Mouse (Mus musculus) CD4-positive, CD25-positive, alpha-beta regulatory T cell, adult 2 months (primary cell): ENCODE results near the gene Hsdl2.
"Not testable (repeated sequence)": the region's sequence is repeated elsewhere in the genome, so short reads cannot be mapped to it uniquely, and the experiment has no call there.

Source experiments
- DNase-seq: peaks from one replicate; pipeline ENCODE4 v3.0.0-alpha.2; 2012; ENCODE audit warnings: low read depth, low spot score

Gene Hsdl2

GRCm38 (mm10) chr4:59581314-59582185 lies at the start of gene Hsdl2:
Gene Hsdl2, plus strand, starts transcription at chr4:59581563.
- DNase-seq: peak; percentile 100

- no peak for DNase-seq
Measured at GRCm38 (mm10) chr4:59533268-59533667, 48.1 kb upstream of the Hsdl2 start.

- no peak for DNase-seq
Measured at GRCm38 (mm10) chr4:59535624-59536023, 45.7 kb upstream of the Hsdl2 start.

- DNase-seq: no peak
Measured at GRCm38 (mm10) chr4:59536281-59536680, 45.1 kb upstream of the Hsdl2 start.

- DNase-seq: peak; percentile 33
Measured at GRCm38 (mm10) chr4:59543006-59543405, 38.4 kb upstream of the Hsdl2 start.

GRCm38 (mm10) chr4:59544654-59545053 lies 36.7 kb upstream of the Hsdl2 start:
- peak; percentile 14 for DNase-seq

- peak; percentile 62 for DNase-seq
Measured at GRCm38 (mm10) chr4:59546285-59547071, 34.9 kb upstream of the Hsdl2 start.

- peak; percentile 52 for DNase-seq
Measured at GRCm38 (mm10) chr4:59547136-59547889, 34.0 kb upstream of the Hsdl2 start.

- peak; percentile 18 for DNase-seq
Measured at GRCm38 (mm10) chr4:59548011-59548559, 33.3 kb upstream of the Hsdl2 start.

- peak; percentile 87 for DNase-seq
Measured at GRCm38 (mm10) chr4:59548560-59549174, 32.7 kb upstream of the Hsdl2 start.

GRCm38 (mm10) chr4:59549175-59549976 lies 32.0 kb upstream of the Hsdl2 start, which contains the start of gene Ptbp3:
Gene Ptbp3, minus strand, starts transcription at chr4:59549364.
- DNase-seq: peak; percentile 97

- no peak for DNase-seq
Measured at GRCm38 (mm10) chr4:59549977-59550560, 31.3 kb upstream of the Hsdl2 start.

- DNase-seq: no peak
Measured at GRCm38 (mm10) chr4:59551901-59552300, 29.5 kb upstream of the Hsdl2 start.

- no peak for DNase-seq
Measured at GRCm38 (mm10) chr4:59552835-59553234, 28.5 kb upstream of the Hsdl2 start.

GRCm38 (mm10) chr4:59553576-59553975 lies 27.8 kb upstream of the Hsdl2 start:
- DNase-seq: no peak

GRCm38 (mm10) chr4:59555177-59555576 lies 26.2 kb upstream of the Hsdl2 start:
- DNase-seq: no peak

- not testable (repeated sequence) for DNase-seq
Measured at GRCm38 (mm10) chr4:59557343-59557742, 24.0 kb upstream of the Hsdl2 start.

GRCm38 (mm10) chr4:59558096-59558720 lies 23.2 kb upstream of the Hsdl2 start:
- no peak for DNase-seq

- DNase-seq: no peak
Measured at GRCm38 (mm10) chr4:59560141-59560540, 21.2 kb upstream of the Hsdl2 start.
